Mouse (Mus musculus) midbrain, embryonic 16.5 days (tissue): ENCODE data around the gene Krt8. TPM values are rescaled to one million over a fixed set of nuclear protein-coding genes. Genes with fewer than 3 reads are reported as not detected.

Experiments
- ATAC-seq: fragments of 200-750 bp; cut with Nextera tagmentation; 2 replicates; pipeline ENCODE4 v1.8.0; 2017; ENCODE audit warnings: moderate TSS enrichment
- H3K27ac ChIP-seq: fragments of 300-500 bp; sonication (generic); 2 replicates; pipeline ENCODE4 v1.5.1; 2014; ENCODE audit warnings: mild to moderate bottlenecking, low read length, mixed read lengths
- H3K27me3 ChIP-seq: fragments of 300-500 bp; sonication (generic); 2 replicates; pipeline ENCODE4 v1.6.1; 2014; ENCODE audit warnings: low read depth, low read length, mixed read lengths; ENCODE audit not compliant: control insufficient read depth, insufficient read depth
- H3K36me3 ChIP-seq: fragments of 300-500 bp; sonication (generic); 2 replicates; pipeline ENCODE4 v1.6.1; 2014; ENCODE audit warnings: mild to moderate bottlenecking, low read length, moderate library complexity, mixed read lengths; ENCODE audit not compliant: control insufficient read depth, insufficient read depth
- H3K4me1 ChIP-seq: fragments of 300-500 bp; sonication (generic); 2 replicates; pipeline ENCODE4 v1.6.1; 2014; ENCODE audit warnings: mild to moderate bottlenecking, low read length, mixed read lengths; ENCODE audit not compliant: control insufficient read depth, insufficient read depth
- H3K4me2 ChIP-seq: fragments of 300-500 bp; sonication (generic); 2 replicates; pipeline ENCODE4 v1.6.1; 2014; ENCODE audit warnings: mild to moderate bottlenecking, low read length, mixed read lengths
- H3K4me3 ChIP-seq: fragments of 300-500 bp; sonication (generic); 2 replicates; pipeline ENCODE4 v1.5.1; 2014; ENCODE audit warnings: low read depth, mild to moderate bottlenecking, low read length, moderate library complexity, mixed read lengths
- H3K9ac ChIP-seq: fragments of 300-500 bp; sonication (generic); 2 replicates; pipeline ENCODE4 v1.6.1; 2014; ENCODE audit warnings: low read depth, low read length, mixed read lengths
- H3K9me3 ChIP-seq: fragments of 300-500 bp; sonication (generic); replicated peaks from 2 replicates; pipeline ENCODE4 v1.6.1; 2014; ENCODE audit warnings: mild to moderate bottlenecking, low read length, mixed read lengths; ENCODE audit not compliant: control insufficient read depth, poor library complexity, severe bottlenecking
- WGBS: fragments of 180-500 bp; shearing (Covaris S2); extraction: QIAGEN DNeasy Blood & Tissue Kit; methylation state at CpG from one replicate; pipeline ENCODE4 v1.1.7; 2014; 5-methylcytosine and 5-hydroxymethylcytosine counted together
- polyA plus RNA-seq: library from polyadenylated mRNA; unstranded; fragments of >200 nt; fragmentation: Nextera tagmentation; extraction: Ambion mirVana; gene quantifications from 2 replicates; pipeline ENCODE4 v1.2.1, GENCODE M21; 2015

Gene Krt8
- polyA plus RNA-seq, 1 experiment from 2014 or later: 2.2 TPM

DNA sequence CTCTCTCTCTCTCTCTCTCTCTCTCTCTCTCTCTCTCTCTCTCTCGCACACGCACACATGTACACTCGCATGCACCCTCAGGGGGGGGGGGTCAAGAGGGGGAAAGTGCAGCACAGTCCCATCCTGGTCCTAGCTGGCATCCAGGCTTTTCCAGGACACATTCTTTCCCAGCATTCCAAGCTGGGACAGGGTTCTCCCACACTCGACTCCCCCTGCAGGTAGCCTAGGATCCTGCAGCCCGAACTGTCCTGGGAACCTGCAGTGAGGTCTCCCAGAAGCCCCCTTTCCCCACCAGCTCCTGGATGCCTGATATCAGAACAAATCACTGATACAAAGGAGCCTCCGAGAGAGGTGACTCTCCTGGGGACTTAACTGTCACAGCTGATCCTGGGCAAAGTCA lies 33.7 kb downstream of the Krt8 start:
- H3K4me3 ChIP-seq: no peak overlapping the region
- no peaks in the 10 kb centered on the region for H3K9me3 ChIP-seq
- H3K4me2 ChIP-seq: no peak overlapping the region
- no peak overlapping the region for H3K9ac ChIP-seq
- no peaks in the 10 kb centered on the region for H3K36me3 ChIP-seq
- H3K4me1 ChIP-seq: 0 out of 2 replicates have a peak, but pooled peaks cover 3% of the 10 kb centered on the region
- WGBS: 5% methylated on average over 3 of the region's 6 CpGs
- peaks cover 2% of the 10 kb centered on the region; the same call in 1 of the 2 replicates for H3K27me3 ChIP-seq
- no peak overlapping the region for H3K27ac ChIP-seq
- ATAC-seq: no peak

DNA sequence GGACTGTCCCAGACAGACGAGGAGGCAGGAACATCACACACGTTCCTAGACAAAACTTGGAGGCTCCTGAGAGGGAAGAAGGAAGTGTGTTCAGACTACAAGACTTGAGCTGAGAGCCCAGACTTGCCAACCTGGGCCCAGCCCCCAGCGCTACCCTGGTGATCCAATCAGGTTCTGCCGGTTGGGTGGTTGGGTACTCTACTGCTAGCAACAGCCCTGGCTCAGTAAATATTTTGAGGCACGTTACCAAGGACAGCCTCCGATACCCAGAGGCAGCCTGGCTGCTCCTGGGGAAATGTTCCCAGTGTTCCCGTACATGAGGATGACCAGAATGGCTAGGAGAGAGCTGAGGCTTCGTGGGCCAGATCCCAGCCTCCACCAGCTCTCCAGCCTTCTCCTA lies 37.5 kb downstream of the Krt8 start:
- Histone ChIP-seq H3K27ac (no peak overlapping the region), H3K4me2 (no peak overlapping the region), H3K9ac (no peak overlapping the region), H3K9me3 (no peaks in the 10 kb centered on the region), H3K27me3 (peaks cover 1% of the 10 kb centered on the region; the same call in 1 of the 2 replicates), H3K36me3 (no peaks in the 10 kb centered on the region), H3K4me1 (no peaks in the 10 kb centered on the region), H3K4me3 (no peak overlapping the region)
- ATAC-seq: no peak
- 85% methylated on average over 8 of the region's 8 CpGs for WGBS

DNA sequence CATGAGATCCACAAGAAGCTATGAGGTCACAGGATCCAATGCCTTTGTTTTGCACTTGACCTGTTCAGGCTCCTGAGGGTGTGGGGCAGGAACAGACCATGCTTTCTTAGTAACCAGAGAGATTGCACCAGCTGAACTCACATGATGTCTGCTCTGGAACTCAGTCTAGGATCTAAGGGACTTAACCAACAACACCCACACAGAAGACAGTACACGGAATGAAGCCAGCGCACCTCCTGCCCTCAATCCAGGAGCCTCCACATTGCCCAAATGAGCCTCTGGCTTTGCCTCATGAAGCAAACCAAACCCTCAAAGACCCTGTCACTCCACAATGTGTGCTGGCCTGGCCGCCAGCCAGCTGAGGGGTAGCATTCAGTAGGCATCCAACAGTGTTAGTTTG lies 45.4 kb downstream of the Krt8 start:
- no peaks in the 10 kb centered on the region for H3K9me3 ChIP-seq
- no peaks in the 10 kb centered on the region for H3K36me3 ChIP-seq
- no peak overlapping the region for H3K9ac ChIP-seq
- no peak overlapping the region for H3K4me3 ChIP-seq
- H3K27me3 ChIP-seq: no peaks in the 10 kb centered on the region
- ATAC-seq: no peak
- H3K4me2 ChIP-seq: no peak overlapping the region
- no peaks in the 10 kb centered on the region for H3K4me1 ChIP-seq
- WGBS: 86% methylated on average over 3 of the region's 3 CpGs
- H3K27ac ChIP-seq: no peak overlapping the region

DNA sequence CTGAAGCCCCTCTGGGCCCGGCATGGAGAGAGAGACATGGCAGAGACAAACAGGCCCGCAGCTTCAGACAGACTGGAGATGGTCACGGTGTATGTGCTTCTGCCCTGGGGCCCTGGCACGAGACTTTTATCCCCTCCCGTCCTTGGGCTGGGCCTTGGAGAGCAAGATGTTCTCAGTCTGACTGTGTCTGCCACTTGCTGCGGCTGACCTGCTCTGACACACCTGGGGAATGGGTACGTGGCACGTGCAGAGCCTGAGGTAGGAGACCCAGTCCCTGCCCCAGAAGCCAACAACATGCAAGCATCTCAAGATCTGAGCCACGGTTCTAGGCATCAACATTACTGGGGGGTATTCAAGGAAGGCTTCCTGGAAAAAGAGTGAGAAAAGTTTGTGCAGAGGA lies 50.1 kb downstream of the Krt8 start, which contains the start of gene Krt78:
Gene Krt78, minus strand, starts transcription at position 101 of the 400 bp plus-strand sequence.
- Histone ChIP-seq H3K4me1 (no peaks in the 10 kb centered on the region), H3K9me3 (no peaks in the 10 kb centered on the region), H3K27me3 (no peaks in the 10 kb centered on the region), H3K27ac (no peak within 1 kb of the TSS), H3K4me2 (no peak within 1 kb of the TSS), H3K9ac (no peak within 1 kb of the TSS), H3K4me3 (no peak within 1 kb of the TSS), H3K36me3 (no peaks in the 10 kb centered on the region)
- 82% methylated on average over 9 of the region's 9 CpGs for WGBS
- ATAC-seq: no peak

DNA sequence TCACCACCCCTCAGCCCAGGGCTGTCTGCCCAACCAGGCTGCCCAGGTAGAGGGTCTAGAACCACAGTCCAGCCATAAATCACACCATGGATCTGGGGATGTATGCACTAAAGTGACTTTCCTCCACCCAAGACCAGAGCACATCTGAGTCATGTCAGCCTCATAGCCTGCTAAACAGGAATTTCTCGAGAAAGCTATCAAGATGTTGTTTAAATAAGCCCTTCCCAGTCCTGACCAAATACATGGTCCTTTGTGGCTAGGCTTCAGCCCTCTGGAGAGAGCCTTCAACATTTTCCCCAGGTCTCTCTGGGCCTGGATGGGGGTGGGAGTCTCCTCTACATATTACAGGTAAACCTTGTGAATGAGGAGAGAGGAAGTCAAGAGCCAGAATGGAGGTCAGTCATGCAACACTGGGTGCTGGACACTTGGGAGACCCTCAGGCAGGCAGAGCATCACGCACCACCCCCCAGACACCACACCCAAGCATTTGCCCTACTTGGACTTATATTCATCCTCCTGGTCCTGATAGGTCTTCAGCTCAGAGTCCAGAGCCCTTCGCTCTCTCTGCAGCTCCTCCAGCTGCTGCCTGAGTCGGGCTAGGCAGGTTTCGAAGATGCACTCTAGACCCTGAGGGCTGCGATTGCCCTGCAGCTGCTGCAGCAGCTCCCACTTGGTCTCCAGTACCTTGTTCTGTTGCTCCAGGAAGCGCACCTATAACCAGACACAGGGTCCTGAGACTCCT lies 51.4 kb downstream of the Krt8 start:
- Histone ChIP-seq H3K27me3 (no peaks in the 10 kb centered on the region), H3K27ac (no peak overlapping the region), H3K9me3 (no peaks in the 10 kb centered on the region), H3K36me3 (no peaks in the 10 kb centered on the region), H3K4me1 (no peaks in the 10 kb centered on the region), H3K4me2 (no peak overlapping the region), H3K9ac (no peak overlapping the region), H3K4me3 (no peak overlapping the region)
- WGBS: 90% methylated on average over 7 of the region's 7 CpGs
- no peak for ATAC-seq

Other genes with a start within 250 kb of the Krt8 start
- gene Krt72, start 218.0 kb downstream of the Krt8 start, polyA plus RNA-seq: not detected in 2 replicates
- 0.31 and 0.43 TPM in 2 replicates for gene Krt73, start 202.1 kb downstream of the Krt8 start, polyA plus RNA-seq
- not detected in 2 replicates for gene Krt2, start 186.3 kb downstream of the Krt8 start, polyA plus RNA-seq
- 14.5 and 14.7 TPM in 2 replicates for gene Krt1, start 153.7 kb downstream of the Krt8 start, polyA plus RNA-seq
- gene Krt77, start 134.8 kb downstream of the Krt8 start, polyA plus RNA-seq: 0.45 and 0.73 TPM in 2 replicates
- 0.13 TPM in 1 of 2 replicates, not detected in the other for gene Krt76, start 111.6 kb downstream of the Krt8 start, polyA plus RNA-seq
- not detected in 2 replicates for gene Krt4, start 79.7 kb downstream of the Krt8 start, polyA plus RNA-seq
- 0.25 and 0.51 TPM in 2 replicates for gene Krt79, start 64.2 kb downstream of the Krt8 start, polyA plus RNA-seq
- gene Krt78, start 50.2 kb downstream of the Krt8 start, polyA plus RNA-seq: not detected in 2 replicates
- gene Krt18, start 23.7 kb upstream of the Krt8 start, polyA plus RNA-seq: 3.8 and 5.1 TPM in 2 replicates
- 87.3 and 90.0 TPM in 2 replicates for gene Eif4b, start 69.3 kb upstream of the Krt8 start, polyA plus RNA-seq
- 7.4 and 9.4 TPM in 2 replicates for gene Tns2, start 95.9 kb upstream of the Krt8 start, polyA plus RNA-seq
- gene Spryd3, start 131.8 kb upstream of the Krt8 start, polyA plus RNA-seq: 81.1 and 95.9 TPM in 2 replicates
- gene Igfbp6, start 139.9 kb upstream of the Krt8 start, polyA plus RNA-seq: 2.5 and 3.1 TPM in 2 replicates
- 0.21 TPM in 1 of 2 replicates, not detected in the other for gene Soat2, start 146.0 kb upstream of the Krt8 start, polyA plus RNA-seq
- gene Zfp740, start 198.8 kb upstream of the Krt8 start, polyA plus RNA-seq: 54.0 and 59.2 TPM in 2 replicates
- 33.1 and 33.2 TPM in 2 replicates for gene Csad, start 200.2 kb upstream of the Krt8 start, polyA plus RNA-seq
- 0.43 and 0.80 TPM in 2 replicates for gene Itgb7, start 227.5 kb upstream of the Krt8 start, polyA plus RNA-seq